Mouse (Mus musculus) liver, postnatal 0 days (tissue): Measurements from ENCODE around the gene Ngb.

Experiments used
- CTCF ChIP-seq: sonication (generic); IDR thresholded peaks from 2 replicates; pipeline ENCODE4 v1.5.1; 2016; ENCODE audit warnings: antibody characterized with exemption, low read depth
- EP300 ChIP-seq: IDR thresholded peaks from 2 replicates; pipeline ENCODE4 v1.6.1; 2016; ENCODE audit warnings: antibody characterized with exemption, low read depth, mild to moderate bottlenecking

GRCm38 (mm10) chr12:87149471-87149870, 47.1 kb upstream of the Ngb start:
- TF ChIP-seq CTCF (no peak), EP300 (no peak)
